Mouse (Mus musculus) mammary gland, adult 2 months (tissue): ENCODE data around the gene Kcnh4. TPM values are rescaled to one million over a fixed set of nuclear protein-coding genes. Genes with fewer than 3 reads are reported as not detected.

Experiments
- polyA plus RNA-seq: library from polyadenylated mRNA; depleted of rRNA; stranded (reverse); fragments of >200 nt; gene quantifications from 2 replicates; pipeline ENCODE4 v1.2.3, GENCODE M21; 2012; ENCODE audit warnings: low replicate concordance; rRNA removed

Kcnh4 gene
- polyA plus RNA-seq = 0.72 and 1.3 TPM in 2 replicates

GRCm38 (mm10) chr11:100759611-100760233 lies at the start of gene Kcnh4:
TSS of gene Kcnh4 (minus strand) at chr11:100759942.

GRCm38 (mm10) chr11:100770646-100771408 lies 11.1 kb upstream of the Kcnh4 start, which contains the start of gene Ghdc:
TSS of gene Ghdc (minus strand) at chr11:100770957.

GRCm38 (mm10) chr11:100762831-100763230 lies 3.1 kb upstream of the Kcnh4 start, which contains the start of gene Hcrt:
TSS of gene Hcrt (minus strand) at chr11:100762931.

GRCm38 (mm10) chr11:100738066-100738604 lies 21.6 kb downstream of the Kcnh4 start, which contains the start of gene Rab5c:
TSS of gene Rab5c (minus strand) at chr11:100738215.

GRCm38 (mm10) chr11:100713735-100714533 lies 45.8 kb downstream of the Kcnh4 start, which contains the start of gene Hspb9:
TSS of gene Hspb9 (plus strand) at chr11:100713850.

GRCm38 (mm10) chr11:100711783-100712615 lies 47.7 kb downstream of the Kcnh4 start, which contains the start of gene Kat2a:
TSS of gene Kat2a (minus strand) at chr11:100712465.

GRCm38 (mm10) chr11:100703851-100704531 lies 55.8 kb downstream of the Kcnh4 start, which contains the start of gene Dhx58:
TSS of gene Dhx58 (minus strand) at chr11:100704271.

GRCm38 (mm10) chr11:100692164-100692616 lies 67.6 kb downstream of the Kcnh4 start, which contains the start of gene Zfp385c:
TSS of gene Zfp385c (minus strand) at chr11:100692455.

Other genes with a start within 250 kb of the Kcnh4 start
- 897 and 934 TPM in 2 replicates for gene Acly, start 231.9 kb downstream of the Kcnh4 start, polyA plus RNA-seq
- 1.0 and 2.6 TPM in 2 replicates for gene Ttc25, start 214.3 kb downstream of the Kcnh4 start, polyA plus RNA-seq
- 42.6 and 64.4 TPM in 2 replicates for gene Cnp, start 185.0 kb downstream of the Kcnh4 start, polyA plus RNA-seq
- 61.2 and 75.2 TPM in 2 replicates for gene Nkiras2, start 140.7 kb downstream of the Kcnh4 start, polyA plus RNA-seq
- 25.5 and 53.3 TPM in 2 replicates for gene Dnajc7, start 139.8 kb downstream of the Kcnh4 start, polyA plus RNA-seq
- 1.4 and 2.1 TPM in 2 replicates for gene Zfp385c, start 67.5 kb downstream of the Kcnh4 start, polyA plus RNA-seq
- gene Dhx58, start 55.7 kb downstream of the Kcnh4 start, polyA plus RNA-seq = 10.3 and 16.6 TPM in 2 replicates
- gene Kat2a, start 47.5 kb downstream of the Kcnh4 start, polyA plus RNA-seq = 37.3 and 46.8 TPM in 2 replicates
- gene Hspb9, start 46.1 kb downstream of the Kcnh4 start, polyA plus RNA-seq = not detected in 2 replicates
- 187 and 251 TPM in 2 replicates for gene Rab5c, start 21.7 kb downstream of the Kcnh4 start, polyA plus RNA-seq
- not detected in 2 replicates for gene Hcrt, start 3.0 kb upstream of the Kcnh4 start, polyA plus RNA-seq
- gene Ghdc, start 11.0 kb upstream of the Kcnh4 start, polyA plus RNA-seq = 15.5 and 16.5 TPM in 2 replicates
- 54.0 and 56.3 TPM in 2 replicates for gene Stat5b, start 90.8 kb upstream of the Kcnh4 start, polyA plus RNA-seq
- gene Stat5a, start 99.4 kb upstream of the Kcnh4 start, polyA plus RNA-seq = 82.3 and 109 TPM in 2 replicates
- gene Stat3, start 179.6 kb upstream of the Kcnh4 start, polyA plus RNA-seq = 117 and 148 TPM in 2 replicates
- 184 and 257 TPM in 2 replicates for gene Cavin1, start 210.9 kb upstream of the Kcnh4 start, polyA plus RNA-seq
- gene Atp6v0a1, start 249.5 kb upstream of the Kcnh4 start, polyA plus RNA-seq = 68.6 and 77.8 TPM in 2 replicates